Mouse (Mus musculus): ENCODE measurements around the gene Pfkfb4. TPM values are rescaled to one million over a fixed set of nuclear protein-coding genes. Genes with fewer than 3 reads are reported as not detected.
A peak's percentile ranks its signal among the peaks of the same experiment; 100 is the strongest.

Gene Pfkfb4
- total and polyA plus RNA-seq, 2 experiments from 2014 or later = 28.6 to 51.7 TPM

- Histone ChIP-seq H3K4me1 (ENCODE audit: insufficient read depth, low read length) (peaks cover 6% of the 10 kb centered on the region; the same call in 1 of the 2 replicates), H3K4me3 (ENCODE audit: low read depth, low read length) (no peak overlapping the region), H3K4me2 (ENCODE audit: low read depth, low read length, poor library complexity, severe bottlenecking) (no peak overlapping the region), H3K36me3 (ENCODE audit: insufficient read depth, low read length) (no peaks in the 10 kb centered on the region), H3K9me3 (ENCODE audit: low read length) (no peaks in the 10 kb centered on the region), H3K27me3 (ENCODE audit: insufficient read depth, low read length) (no peaks in the 10 kb centered on the region), H3K9ac (replicated peaks; ENCODE audit: low read length, poor library complexity, severe bottlenecking) (no peak overlapping the region), H3K27ac (ENCODE audit: low read depth, low read length) (no peak overlapping the region)
- WGBS = 79% methylated on average over 4 of the region's 4 CpGs
- DNase-seq (ENCODE audit: low spot score) = no peak
- TF ChIP-seq CTCF (IDR thresholded peaks at IDR 0.05) = no peak
- no peak for ATAC-seq (ENCODE audit: low FRiP score)
These were observed 1.6 kb upstream of the Pfkfb4 start for GRCm38 (mm10) chr9:108989802-108990461.

DNA sequence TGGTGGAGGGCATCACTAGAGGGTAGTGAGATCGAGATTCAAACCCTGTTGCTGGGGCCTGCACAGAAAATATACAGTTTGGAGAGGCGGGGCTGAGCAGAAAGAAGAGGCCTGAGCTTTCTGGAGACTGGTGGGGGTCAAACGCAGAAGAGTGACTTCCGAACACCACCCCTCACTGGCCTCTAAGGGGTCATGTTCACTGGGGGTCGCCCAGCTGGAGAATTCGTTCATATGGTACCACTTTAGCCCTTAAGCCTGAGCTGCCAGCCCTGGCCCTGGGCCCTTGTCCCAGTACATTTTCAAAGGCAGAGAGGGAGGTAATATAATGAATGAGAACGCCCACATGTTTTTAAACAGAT lies 1.1 kb upstream of the Pfkfb4 start:
- no peak for TF ChIP-seq CTCF (IDR thresholded peaks at IDR 0.05)
- Histone ChIP-seq H3K36me3 (ENCODE audit: insufficient read depth, low read length) (no peaks in the 10 kb centered on the region), H3K4me1 (ENCODE audit: insufficient read depth, low read length) (peaks cover 6% of the 10 kb centered on the region; the same call in 1 of the 2 replicates), H3K4me3 (ENCODE audit: low read depth, low read length) (no peak overlapping the region), H3K9ac (replicated peaks; ENCODE audit: low read length, poor library complexity, severe bottlenecking) (no peak overlapping the region), H3K27me3 (ENCODE audit: insufficient read depth, low read length) (no peaks in the 10 kb centered on the region), H3K27ac (ENCODE audit: low read depth, low read length) (peak overlapping the region; percentile 72; the same call in 1 of the 2 replicates), H3K4me2 (ENCODE audit: low read depth, low read length, poor library complexity, severe bottlenecking) (no peak overlapping the region), H3K9me3 (ENCODE audit: low read length) (no peaks in the 10 kb centered on the region)
- 76% methylated on average over 7 of the region's 7 CpGs for WGBS
- DNase-seq (ENCODE audit: low spot score) = no peak
- ATAC-seq (ENCODE audit: low FRiP score) = no peak

GRCm38 (mm10) chr9:108992085-108992469 lies 499 bp downstream of the Pfkfb4 start:
- 6% methylated on average over 18 of the region's 18 CpGs for WGBS
- Histone ChIP-seq H3K4me1 (ENCODE audit: insufficient read depth, low read length) (peaks cover 6% of the 10 kb centered on the region; the same call in 1 of the 2 replicates), H3K9me3 (ENCODE audit: low read length) (no peaks in the 10 kb centered on the region), H3K9ac (replicated peaks; ENCODE audit: low read length, poor library complexity, severe bottlenecking) (peak overlapping the region; percentile 70), H3K27me3 (ENCODE audit: insufficient read depth, low read length) (no peaks in the 10 kb centered on the region), H3K4me2 (ENCODE audit: low read depth, low read length, poor library complexity, severe bottlenecking) (peak overlapping the region; percentile 83), H3K36me3 (ENCODE audit: insufficient read depth, low read length) (no peaks in the 10 kb centered on the region), H3K4me3 (ENCODE audit: low read depth, low read length) (peak overlapping the region; percentile 58), H3K27ac (ENCODE audit: low read depth, low read length) (peak overlapping the region; percentile 74)
- no peak for TF ChIP-seq CTCF (IDR thresholded peaks at IDR 0.05)
- ATAC-seq (ENCODE audit: low FRiP score) (no peak), DNase-seq (ENCODE audit: low spot score) (no peak)

GRCm38 (mm10) chr9:108992620-108993361 lies 1.2 kb downstream of the Pfkfb4 start:
- peak overlapping the region; percentile 58 for H3K4me3 ChIP-seq (ENCODE audit: low read depth, low read length)
- DNase-seq (ENCODE audit: low spot score) = no peak
- 84% methylated on average over 9 of the region's 9 CpGs for WGBS
- H3K36me3 ChIP-seq (ENCODE audit: insufficient read depth, low read length) = no peaks in the 10 kb centered on the region
- no peaks in the 10 kb centered on the region for H3K27me3 ChIP-seq (ENCODE audit: insufficient read depth, low read length)
- peaks cover 6% of the 10 kb centered on the region; the same call in 1 of the 2 replicates for H3K4me1 ChIP-seq (ENCODE audit: insufficient read depth, low read length)
- peak overlapping the region; percentile 70 for H3K9ac ChIP-seq (replicated peaks; ENCODE audit: low read length, poor library complexity, severe bottlenecking)
- peak overlapping the region; percentile 83 for H3K4me2 ChIP-seq (ENCODE audit: low read depth, low read length, poor library complexity, severe bottlenecking)
- H3K9me3 ChIP-seq (ENCODE audit: low read length) = no peaks in the 10 kb centered on the region
- ATAC-seq (ENCODE audit: low FRiP score) = no peak
- TF ChIP-seq CTCF (IDR thresholded peaks at IDR 0.05) = no peak
- H3K27ac ChIP-seq (ENCODE audit: low read depth, low read length) = no peak overlapping the region

DNA sequence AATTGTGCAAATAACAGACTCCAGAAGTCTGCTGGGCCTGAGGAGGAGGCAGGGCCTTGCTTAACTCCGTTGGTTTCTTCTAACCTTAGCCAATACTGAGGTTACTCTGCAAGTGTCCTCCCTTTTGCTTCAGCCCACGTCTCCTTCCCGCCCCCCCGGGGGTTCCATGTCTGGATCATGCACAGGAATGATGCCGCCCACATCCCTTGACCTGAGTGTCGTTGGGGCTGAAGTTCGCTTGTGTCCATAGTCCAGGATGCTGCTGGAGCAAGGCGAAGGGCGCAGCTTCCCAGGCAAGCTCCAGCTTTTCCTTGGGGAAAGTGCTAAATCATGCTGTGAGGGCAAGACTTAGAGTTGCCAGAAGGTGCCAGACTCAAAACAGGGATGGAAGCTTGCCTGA lies 4.8 kb downstream of the Pfkfb4 start:
- H3K27me3 ChIP-seq (ENCODE audit: insufficient read depth, low read length) = no peaks in the 10 kb centered on the region
- H3K4me3 ChIP-seq (ENCODE audit: low read depth, low read length) = no peak overlapping the region
- H3K4me1 ChIP-seq (ENCODE audit: insufficient read depth, low read length) = 0 out of 2 replicates have a peak, but pooled peaks cover 4% of the 10 kb centered on the region
- H3K9ac ChIP-seq (replicated peaks; ENCODE audit: low read length, poor library complexity, severe bottlenecking) = no peak overlapping the region
- peaks cover 2% of the 10 kb centered on the region; the same call in 1 of the 2 replicates for H3K36me3 ChIP-seq (ENCODE audit: insufficient read depth, low read length)
- H3K9me3 ChIP-seq (ENCODE audit: low read length) = no peaks in the 10 kb centered on the region
- ATAC-seq (ENCODE audit: low FRiP score) = no peak
- WGBS = 75% methylated on average over 9 of the region's 9 CpGs
- no peak for TF ChIP-seq CTCF (IDR thresholded peaks at IDR 0.05)
- no peak for DNase-seq (ENCODE audit: low spot score)
- H3K4me2 ChIP-seq (ENCODE audit: low read depth, low read length, poor library complexity, severe bottlenecking) = no peak overlapping the region
- no peak overlapping the region for H3K27ac ChIP-seq (ENCODE audit: low read depth, low read length)

All from midbrain, postnatal 0 days (tissue).